Mouse (Mus musculus): ENCODE measurements at regions not wholly inside any gene's neighbourhood (a gene's known extent, or its start where the extent isn't known, plus 50 kb on each side); places are given as distances from the start of the nearest gene placed in this dataset.

DNA sequence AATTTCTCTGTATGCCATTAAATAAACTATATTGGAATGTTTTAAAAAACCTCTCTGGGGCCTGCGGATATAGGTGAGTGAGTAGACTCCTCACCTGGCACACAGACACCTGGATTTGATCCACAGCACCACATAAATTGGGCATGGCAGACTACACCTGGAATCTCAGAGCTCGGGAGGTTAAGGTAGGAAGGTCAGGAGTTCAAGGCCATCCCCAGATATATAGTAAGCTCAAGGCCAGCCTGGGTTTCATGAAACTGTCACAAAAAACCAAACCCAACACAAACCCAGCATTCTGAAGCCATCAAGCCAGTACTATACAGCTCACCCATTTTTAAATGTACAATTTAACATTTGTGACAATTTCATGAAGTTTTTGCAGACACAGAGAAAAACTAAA, 266.6 kb upstream of the Cxcr4 start:
- TF ChIP-seq EP300 (IDR thresholded peaks at IDR 0.05; ENCODE audit: insufficient read depth, low read depth, low read length) = no peak
- TF ChIP-seq POLR2A (IDR thresholded peaks at IDR 0.05; ENCODE audit: insufficient read depth, low read length) = no peak
- TF ChIP-seq CTCF (IDR thresholded peaks at IDR 0.05; ENCODE audit: low read depth, low read length) = no peak
- Histone ChIP-seq H3K4me1 (ENCODE audit: control insufficient read depth, insufficient read depth, low read length) (peaks cover 6% of the 10 kb centered on the region), H3K36me3 (ENCODE audit: control insufficient read depth, insufficient read depth, low read length, poor library complexity, severe bottlenecking) (no peaks in the 10 kb centered on the region), H3K9ac (ENCODE audit: low read depth, poor library complexity, severe bottlenecking) (no peak overlapping the region), H3K4me3 (ENCODE audit: low read depth, low read length) (no peak overlapping the region), H3K27ac (ENCODE audit: insufficient read depth, low read length) (no peak overlapping the region), H3K9me3 (replicated peaks; ENCODE audit: control insufficient read depth, insufficient read depth, low read length, poor library complexity, severe bottlenecking) (peaks cover 9% of the 10 kb centered on the region), H3K27me3 (ENCODE audit: control insufficient read depth, insufficient read depth, low read length, poor library complexity, severe bottlenecking) (no peaks in the 10 kb centered on the region)

GRCm38 (mm10) chr1:128856933-128857332, 264.8 kb upstream of the Cxcr4 start:
- Histone ChIP-seq H3K27me3 (ENCODE audit: control insufficient read depth, insufficient read depth, low read length, poor library complexity, severe bottlenecking) (no peaks in the 10 kb centered on the region), H3K9ac (ENCODE audit: low read depth, poor library complexity, severe bottlenecking) (no peak overlapping the region), H3K36me3 (ENCODE audit: control insufficient read depth, insufficient read depth, low read length, poor library complexity, severe bottlenecking) (no peaks in the 10 kb centered on the region), H3K4me3 (ENCODE audit: low read depth, low read length) (no peak overlapping the region), H3K27ac (ENCODE audit: insufficient read depth, low read length) (no peak overlapping the region), H3K4me1 (ENCODE audit: control insufficient read depth, insufficient read depth, low read length) (peaks cover 6% of the 10 kb centered on the region), H3K9me3 (replicated peaks; ENCODE audit: control insufficient read depth, insufficient read depth, low read length, poor library complexity, severe bottlenecking) (peaks cover 15% of the 10 kb centered on the region)
- TF ChIP-seq EP300 (IDR thresholded peaks at IDR 0.05; ENCODE audit: insufficient read depth, low read depth, low read length) (no peak), CTCF (IDR thresholded peaks at IDR 0.05; ENCODE audit: low read depth, low read length) (no peak), POLR2A (IDR thresholded peaks at IDR 0.05; ENCODE audit: insufficient read depth, low read length) (no peak)

GRCm38 (mm10) chr1:128854649-128855048, 262.6 kb upstream of the Cxcr4 start:
- no peaks in the 10 kb centered on the region for H3K36me3 ChIP-seq (ENCODE audit: control insufficient read depth, insufficient read depth, low read length, poor library complexity, severe bottlenecking)
- H3K9ac ChIP-seq (ENCODE audit: low read depth, poor library complexity, severe bottlenecking) = no peak overlapping the region
- no peak overlapping the region for H3K4me3 ChIP-seq (ENCODE audit: low read depth, low read length)
- no peak overlapping the region for H3K27ac ChIP-seq (ENCODE audit: insufficient read depth, low read length)
- H3K27me3 ChIP-seq (ENCODE audit: control insufficient read depth, insufficient read depth, low read length, poor library complexity, severe bottlenecking) = no peaks in the 10 kb centered on the region
- peaks cover 10% of the 10 kb centered on the region for H3K9me3 ChIP-seq (replicated peaks; ENCODE audit: control insufficient read depth, insufficient read depth, low read length, poor library complexity, severe bottlenecking)
- H3K4me1 ChIP-seq (ENCODE audit: control insufficient read depth, insufficient read depth, low read length) = peaks cover under 1% of the 10 kb centered on the region
- TF ChIP-seq CTCF (IDR thresholded peaks at IDR 0.05; ENCODE audit: low read depth, low read length) (no peak), POLR2A (IDR thresholded peaks at IDR 0.05; ENCODE audit: insufficient read depth, low read length) (no peak), EP300 (IDR thresholded peaks at IDR 0.05; ENCODE audit: insufficient read depth, low read depth, low read length) (no peak)

GRCm38 (mm10) chr1:128853286-128853685, 261.2 kb upstream of the Cxcr4 start:
- no peaks in the 10 kb centered on the region for H3K36me3 ChIP-seq (ENCODE audit: control insufficient read depth, insufficient read depth, low read length, poor library complexity, severe bottlenecking)
- no peaks in the 10 kb centered on the region for H3K27me3 ChIP-seq (ENCODE audit: control insufficient read depth, insufficient read depth, low read length, poor library complexity, severe bottlenecking)
- no peak overlapping the region for H3K4me3 ChIP-seq (ENCODE audit: low read depth, low read length)
- H3K9ac ChIP-seq (ENCODE audit: low read depth, poor library complexity, severe bottlenecking) = no peak overlapping the region
- peaks cover 10% of the 10 kb centered on the region for H3K9me3 ChIP-seq (replicated peaks; ENCODE audit: control insufficient read depth, insufficient read depth, low read length, poor library complexity, severe bottlenecking)
- H3K27ac ChIP-seq (ENCODE audit: insufficient read depth, low read length) = no peak overlapping the region
- TF ChIP-seq CTCF (IDR thresholded peaks at IDR 0.05; ENCODE audit: low read depth, low read length) (no peak), POLR2A (IDR thresholded peaks at IDR 0.05; ENCODE audit: insufficient read depth, low read length) (no peak), EP300 (IDR thresholded peaks at IDR 0.05; ENCODE audit: insufficient read depth, low read depth, low read length) (no peak)
- H3K4me1 ChIP-seq (ENCODE audit: control insufficient read depth, insufficient read depth, low read length) = no peaks in the 10 kb centered on the region

DNA sequence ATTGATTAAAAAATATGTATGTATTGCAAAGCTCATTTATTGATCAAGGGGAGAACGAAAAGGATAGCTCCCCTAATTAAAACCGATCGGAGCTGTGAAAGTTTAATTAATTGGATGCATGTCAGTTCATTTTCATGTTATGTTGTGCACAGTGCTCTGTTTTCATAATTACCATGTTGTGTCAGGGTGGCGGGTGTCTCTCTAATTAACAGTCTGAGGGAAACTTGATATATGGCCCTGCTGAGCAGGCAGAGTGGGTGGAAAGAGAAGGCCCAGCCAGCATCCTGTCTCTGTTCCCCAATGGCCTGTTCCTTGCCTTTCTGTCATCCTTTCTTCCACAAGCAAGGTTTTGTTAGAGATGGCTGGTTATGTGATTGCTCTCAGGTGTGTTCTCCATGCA, 245.3 kb upstream of the Cxcr4 start:
- Histone ChIP-seq H3K4me3 (ENCODE audit: low read depth, low read length) (no peak overlapping the region), H3K27me3 (ENCODE audit: control insufficient read depth, insufficient read depth, low read length, poor library complexity, severe bottlenecking) (no peaks in the 10 kb centered on the region), H3K9ac (ENCODE audit: low read depth, poor library complexity, severe bottlenecking) (no peak overlapping the region), H3K27ac (ENCODE audit: insufficient read depth, low read length) (no peak overlapping the region), H3K9me3 (replicated peaks; ENCODE audit: control insufficient read depth, insufficient read depth, low read length, poor library complexity, severe bottlenecking) (no peaks in the 10 kb centered on the region), H3K36me3 (ENCODE audit: control insufficient read depth, insufficient read depth, low read length, poor library complexity, severe bottlenecking) (no peaks in the 10 kb centered on the region), H3K4me1 (ENCODE audit: control insufficient read depth, insufficient read depth, low read length) (no peaks in the 10 kb centered on the region)
- TF ChIP-seq EP300 (IDR thresholded peaks at IDR 0.05; ENCODE audit: insufficient read depth, low read depth, low read length) = no peak

- no peaks in the 10 kb centered on the region for H3K36me3 ChIP-seq (ENCODE audit: control insufficient read depth, insufficient read depth, low read length, poor library complexity, severe bottlenecking)
- no peaks in the 10 kb centered on the region for H3K4me1 ChIP-seq (ENCODE audit: control insufficient read depth, insufficient read depth, low read length)
- H3K9ac ChIP-seq (ENCODE audit: low read depth, poor library complexity, severe bottlenecking) = no peak overlapping the region
- H3K4me3 ChIP-seq (ENCODE audit: low read depth, low read length) = no peak overlapping the region
- no peaks in the 10 kb centered on the region for H3K27me3 ChIP-seq (ENCODE audit: control insufficient read depth, insufficient read depth, low read length, poor library complexity, severe bottlenecking)
- no peaks in the 10 kb centered on the region for H3K9me3 ChIP-seq (replicated peaks; ENCODE audit: control insufficient read depth, insufficient read depth, low read length, poor library complexity, severe bottlenecking)
- no peak for TF ChIP-seq CTCF (IDR thresholded peaks at IDR 0.05; ENCODE audit: low read depth, low read length)
- H3K27ac ChIP-seq (ENCODE audit: insufficient read depth, low read length) = no peak overlapping the region
These were observed 243.4 kb upstream of the Cxcr4 start for GRCm38 (mm10) chr1:128835510-128835909.

Measured in ES-Bruce4 (cell line).